Mouse (Mus musculus): ENCODE data around the gene Car4. TPM values are rescaled to one million over a fixed set of nuclear protein-coding genes. Genes with fewer than 3 reads are reported as not detected.
A peak's percentile ranks its signal among the peaks of the same experiment; 100 is the strongest.

Car4 gene
- polyA plus RNA-seq, 1 experiment from 2014 or later = 0.70 TPM

DNA sequence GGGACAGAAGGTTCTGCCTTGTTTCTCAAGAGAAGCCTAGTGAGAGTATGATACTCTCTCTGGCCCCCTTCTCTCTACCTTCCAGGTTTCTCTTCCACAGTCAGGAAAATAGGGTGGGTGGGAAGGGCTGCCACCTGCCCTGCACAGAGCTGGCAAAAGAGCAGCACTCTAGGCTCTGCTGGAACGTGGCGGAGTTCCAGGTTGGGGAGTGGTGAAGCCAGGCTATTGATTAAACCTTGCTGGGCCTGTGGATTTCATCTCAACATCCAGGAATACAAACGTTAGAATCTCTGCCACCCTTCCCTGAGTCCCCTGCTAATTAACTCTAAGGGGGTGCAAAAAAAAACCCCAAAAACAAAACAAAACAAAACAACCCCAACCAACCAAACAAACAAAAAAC is 9.1 kb upstream of the Car4 start:
- no peaks in the 10 kb centered on the region for H3K9me3 ChIP-seq (ENCODE audit: control insufficient read depth, low read length)
- ATAC-seq (ENCODE audit: low read depth) = no peak
- no peak overlapping the region for H3K4me2 ChIP-seq (ENCODE audit: low read depth, low read length)
- no peak overlapping the region for H3K4me3 ChIP-seq (ENCODE audit: low read length)
- no peaks in the 10 kb centered on the region for H3K36me3 ChIP-seq (ENCODE audit: control insufficient read depth, insufficient read depth, low read length)
- WGBS = 35% methylated on average over 3 of the region's 3 CpGs
- H3K27me3 ChIP-seq (ENCODE audit: control insufficient read depth, insufficient read depth, low read depth, low read length) = peaks cover 3% of the 10 kb centered on the region; the same call in 1 of the 2 replicates
- H3K27ac ChIP-seq (ENCODE audit: low read length) = no peak overlapping the region
- H3K4me1 ChIP-seq (replicated peaks; ENCODE audit: control insufficient read depth, insufficient read depth, low read length) = peaks cover 5% of the 10 kb centered on the region; the same call in 1 of the 2 replicates
- no peak overlapping the region for H3K9ac ChIP-seq (ENCODE audit: low read length)

DNA sequence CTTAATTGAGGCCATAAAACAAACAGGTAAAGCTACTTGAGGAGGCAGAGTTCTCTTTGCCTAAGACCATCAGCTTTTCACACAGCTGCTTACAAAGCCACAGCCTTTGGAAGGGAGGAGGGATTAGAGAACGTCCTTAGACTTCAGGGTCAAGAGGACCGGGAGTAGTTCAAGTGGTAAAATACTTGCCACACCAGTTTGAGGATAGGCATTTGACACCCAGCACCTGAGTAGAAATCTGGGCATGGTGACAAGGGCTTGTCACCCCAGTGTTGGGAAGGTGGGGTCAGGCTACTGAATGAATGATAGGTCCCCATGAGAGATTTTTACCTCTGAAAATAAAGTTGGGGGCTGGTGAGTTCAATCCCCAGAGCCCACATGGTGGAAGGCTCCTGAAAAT is 5.0 kb upstream of the Car4 start:
- H3K27me3 ChIP-seq (ENCODE audit: control insufficient read depth, insufficient read depth, low read depth, low read length) = peaks cover 17% of the 10 kb centered on the region
- no peak overlapping the region for H3K27ac ChIP-seq (ENCODE audit: low read length)
- H3K36me3 ChIP-seq (ENCODE audit: control insufficient read depth, insufficient read depth, low read length) = no peaks in the 10 kb centered on the region
- ATAC-seq (ENCODE audit: low read depth) = peak; percentile 89
- peaks cover 7% of the 10 kb centered on the region for H3K4me1 ChIP-seq (replicated peaks; ENCODE audit: control insufficient read depth, insufficient read depth, low read length)
- H3K4me3 ChIP-seq (ENCODE audit: low read length) = no peak overlapping the region
- no peaks in the 10 kb centered on the region for H3K9me3 ChIP-seq (ENCODE audit: control insufficient read depth, low read length)
- H3K4me2 ChIP-seq (ENCODE audit: low read depth, low read length) = no peak overlapping the region; the same call in 1 of the 2 replicates
- no peak overlapping the region for H3K9ac ChIP-seq (ENCODE audit: low read length)
- 27% methylated on average over 2 of the region's 2 CpGs for WGBS

DNA sequence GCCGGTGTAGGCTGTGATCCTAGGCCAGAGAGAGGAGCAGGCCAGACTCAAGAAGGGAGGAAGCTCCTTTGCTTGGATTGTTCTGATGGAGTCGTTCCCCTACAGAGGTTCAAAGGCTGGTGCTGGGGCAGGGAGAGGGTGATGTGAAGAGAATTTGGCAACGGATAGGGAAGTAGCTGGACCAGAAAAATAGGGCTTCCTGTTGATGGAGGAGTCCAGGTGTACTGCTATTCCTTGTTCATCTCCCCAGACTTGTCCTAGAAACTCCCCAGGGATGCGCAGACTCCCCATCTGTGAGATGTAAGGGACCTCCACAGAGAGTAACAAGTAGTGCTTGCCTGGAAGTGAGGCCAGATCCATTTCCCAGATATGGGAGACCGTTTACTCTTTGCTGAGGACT is 1.2 kb upstream of the Car4 start:
- H3K27ac ChIP-seq (ENCODE audit: low read length) = no peak overlapping the region
- 25% methylated on average over 5 of the region's 5 CpGs for WGBS

DNA sequence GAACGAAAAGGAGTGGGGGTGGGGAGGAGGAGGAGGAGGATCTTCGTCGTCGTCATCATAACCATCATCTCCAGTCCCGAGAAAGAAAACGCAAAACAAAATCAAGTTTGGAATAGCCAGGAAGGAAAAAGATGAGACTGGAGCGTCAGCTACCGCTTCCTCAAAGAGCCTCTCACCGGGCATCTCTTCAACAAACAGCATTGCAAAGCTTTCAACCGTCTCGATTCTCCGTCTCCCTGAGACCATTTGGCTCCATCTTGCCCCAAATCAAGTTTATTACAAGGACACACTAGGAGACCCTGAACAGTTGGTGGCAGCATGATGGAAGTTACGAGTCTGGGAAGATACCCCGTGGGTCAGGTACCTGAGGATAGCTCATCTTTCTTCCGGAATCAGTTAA is 415 bp upstream of the Car4 start:
- peak overlapping the region; percentile 45 for H3K4me2 ChIP-seq (ENCODE audit: low read depth, low read length)
- no peaks in the 10 kb centered on the region for H3K9me3 ChIP-seq (ENCODE audit: control insufficient read depth, low read length)
- H3K27ac ChIP-seq (ENCODE audit: low read length) = no peak overlapping the region
- peaks cover 37% of the 10 kb centered on the region for H3K27me3 ChIP-seq (ENCODE audit: control insufficient read depth, insufficient read depth, low read depth, low read length)
- no peaks in the 10 kb centered on the region for H3K36me3 ChIP-seq (ENCODE audit: control insufficient read depth, insufficient read depth, low read length)
- no peak for ATAC-seq (ENCODE audit: low read depth)
- H3K4me3 ChIP-seq (ENCODE audit: low read length) = peak overlapping the region; percentile 33
- H3K9ac ChIP-seq (ENCODE audit: low read length) = no peak overlapping the region
- H3K4me1 ChIP-seq (replicated peaks; ENCODE audit: control insufficient read depth, insufficient read depth, low read length) = peaks cover 24% of the 10 kb centered on the region
- 5% methylated on average over 15 of the region's 15 CpGs for WGBS

More for the DNA sequence above, 1.2 kb upstream of the Car4 start:
- H3K27me3 ChIP-seq (ENCODE audit: control insufficient read depth, insufficient read depth, low read depth, low read length) = peaks cover 37% of the 10 kb centered on the region
- H3K4me1 ChIP-seq (replicated peaks; ENCODE audit: control insufficient read depth, insufficient read depth, low read length) = peaks cover 25% of the 10 kb centered on the region
- H3K4me3 ChIP-seq (ENCODE audit: low read length) = no peak overlapping the region
- no peak for ATAC-seq (ENCODE audit: low read depth)
- H3K4me2 ChIP-seq (ENCODE audit: low read depth, low read length) = no peak overlapping the region
- no peaks in the 10 kb centered on the region for H3K9me3 ChIP-seq (ENCODE audit: control insufficient read depth, low read length)
- no peak overlapping the region for H3K9ac ChIP-seq (ENCODE audit: low read length)
- no peaks in the 10 kb centered on the region for H3K36me3 ChIP-seq (ENCODE audit: control insufficient read depth, insufficient read depth, low read length)

GRCm38 (mm10) chr11:84958271-84958630 is 665 bp downstream of the Car4 start:
- H3K9me3 ChIP-seq (ENCODE audit: control insufficient read depth, low read length) = no peaks in the 10 kb centered on the region
- ATAC-seq (ENCODE audit: low read depth) = no peak

DNA sequence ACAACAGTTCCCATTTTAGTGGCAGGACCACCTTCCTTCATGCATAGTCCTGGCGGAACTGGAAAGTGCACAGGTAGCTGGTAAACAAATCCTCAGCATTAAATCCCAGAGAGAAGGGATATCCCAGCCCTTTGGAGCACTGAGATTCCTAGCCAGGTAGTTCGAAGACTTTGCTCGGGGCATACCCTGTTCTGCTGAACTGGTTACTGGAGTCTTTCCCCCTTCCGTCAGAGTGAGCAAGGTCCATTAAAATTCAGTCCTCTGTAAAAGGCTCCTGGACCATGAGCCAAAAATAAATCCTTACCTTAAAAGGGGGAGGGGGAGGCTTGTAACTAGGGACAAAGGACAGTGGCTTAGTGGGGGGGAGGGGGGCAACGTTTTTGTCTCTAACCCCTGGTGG is 1.6 kb downstream of the Car4 start:
- H3K4me3 ChIP-seq (ENCODE audit: low read length) = no peak overlapping the region
- H3K4me2 ChIP-seq (ENCODE audit: low read depth, low read length) = no peak overlapping the region
- peaks cover 20% of the 10 kb centered on the region for H3K4me1 ChIP-seq (replicated peaks; ENCODE audit: control insufficient read depth, insufficient read depth, low read length)
- no peak for ATAC-seq (ENCODE audit: low read depth)
- WGBS = 31% methylated on average over 5 of the region's 5 CpGs
- H3K27ac ChIP-seq (ENCODE audit: low read length) = no peak overlapping the region
- no peaks in the 10 kb centered on the region for H3K36me3 ChIP-seq (ENCODE audit: control insufficient read depth, insufficient read depth, low read length)
- peaks cover 37% of the 10 kb centered on the region for H3K27me3 ChIP-seq (ENCODE audit: control insufficient read depth, insufficient read depth, low read depth, low read length)
- no peaks in the 10 kb centered on the region for H3K9me3 ChIP-seq (ENCODE audit: control insufficient read depth, low read length)
- H3K9ac ChIP-seq (ENCODE audit: low read length) = no peak overlapping the region

More at GRCm38 (mm10) chr11:84958271-84958630, 665 bp downstream of the Car4 start:
- Histone ChIP-seq H3K4me2 (ENCODE audit: low read depth, low read length) (peak overlapping the region; percentile 45; the same call in 1 of the 2 replicates), H3K36me3 (ENCODE audit: control insufficient read depth, insufficient read depth, low read length) (no peaks in the 10 kb centered on the region), H3K9ac (ENCODE audit: low read length) (no peak overlapping the region), H3K4me1 (replicated peaks; ENCODE audit: control insufficient read depth, insufficient read depth, low read length) (peaks cover 21% of the 10 kb centered on the region), H3K27ac (ENCODE audit: low read length) (no peak overlapping the region), H3K27me3 (ENCODE audit: control insufficient read depth, insufficient read depth, low read depth, low read length) (peaks cover 37% of the 10 kb centered on the region), H3K4me3 (ENCODE audit: low read length) (no peak overlapping the region; the same call in 1 of the 2 replicates)
- 2% methylated on average over 11 of the region's 11 CpGs for WGBS

GRCm38 (mm10) chr11:84959701-84960181 is 2.2 kb downstream of the Car4 start:
- WGBS = 4% methylated on average over 9 of the region's 9 CpGs
- no peaks in the 10 kb centered on the region for H3K9me3 ChIP-seq (ENCODE audit: control insufficient read depth, low read length)
- H3K27me3 ChIP-seq (ENCODE audit: control insufficient read depth, insufficient read depth, low read depth, low read length) = peaks cover 37% of the 10 kb centered on the region
- H3K36me3 ChIP-seq (ENCODE audit: control insufficient read depth, insufficient read depth, low read length) = no peaks in the 10 kb centered on the region
- no peak overlapping the region for H3K4me2 ChIP-seq (ENCODE audit: low read depth, low read length)
- no peak overlapping the region for H3K27ac ChIP-seq (ENCODE audit: low read length)
- peaks cover 20% of the 10 kb centered on the region for H3K4me1 ChIP-seq (replicated peaks; ENCODE audit: control insufficient read depth, insufficient read depth, low read length)
- peak; percentile 34; the same call in 1 of the 2 replicates for ATAC-seq (ENCODE audit: low read depth)
- no peak overlapping the region for H3K4me3 ChIP-seq (ENCODE audit: low read length)
- no peak overlapping the region for H3K9ac ChIP-seq (ENCODE audit: low read length)

GRCm38 (mm10) chr11:84960291-84960690 is 2.7 kb downstream of the Car4 start:
- 32% methylated on average over 3 of the region's 3 CpGs for WGBS
- no peak overlapping the region for H3K4me2 ChIP-seq (ENCODE audit: low read depth, low read length)
- no peak overlapping the region for H3K27ac ChIP-seq (ENCODE audit: low read length)
- H3K4me1 ChIP-seq (replicated peaks; ENCODE audit: control insufficient read depth, insufficient read depth, low read length) = peaks cover 20% of the 10 kb centered on the region
- ATAC-seq (ENCODE audit: low read depth) = no peak
- H3K9me3 ChIP-seq (ENCODE audit: control insufficient read depth, low read length) = no peaks in the 10 kb centered on the region
- no peaks in the 10 kb centered on the region for H3K36me3 ChIP-seq (ENCODE audit: control insufficient read depth, insufficient read depth, low read length)
- H3K9ac ChIP-seq (ENCODE audit: low read length) = no peak overlapping the region
- peaks cover 37% of the 10 kb centered on the region for H3K27me3 ChIP-seq (ENCODE audit: control insufficient read depth, insufficient read depth, low read depth, low read length)
- no peak overlapping the region for H3K4me3 ChIP-seq (ENCODE audit: low read length)

GRCm38 (mm10) chr11:84960780-84961179 is 3.2 kb downstream of the Car4 start:
- WGBS = 60% methylated on average over 6 of the region's 6 CpGs
- no peaks in the 10 kb centered on the region for H3K36me3 ChIP-seq (ENCODE audit: control insufficient read depth, insufficient read depth, low read length)

DNA sequence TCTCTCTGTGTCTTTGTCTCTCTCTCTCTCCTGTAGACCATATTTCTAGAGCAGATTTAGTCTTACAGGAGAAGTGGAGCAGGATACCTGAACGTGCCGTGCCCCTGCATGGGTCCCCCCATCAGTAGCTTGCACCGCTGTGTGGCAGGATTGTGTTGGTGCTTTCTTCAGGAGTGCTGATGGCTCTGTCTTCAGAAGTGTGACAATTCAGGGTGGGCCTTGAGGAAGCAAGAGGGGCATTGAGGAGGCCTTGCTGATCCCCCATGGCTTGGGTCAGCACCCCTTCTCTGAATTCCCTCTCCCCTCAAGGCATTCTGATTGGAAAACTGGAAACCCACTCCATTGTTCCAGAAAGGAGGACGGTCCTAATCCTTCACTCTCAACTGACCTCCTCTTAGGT is 4.0 kb downstream of the Car4 start:
- Histone ChIP-seq H3K4me3 (ENCODE audit: low read length) (no peak overlapping the region), H3K4me2 (ENCODE audit: low read depth, low read length) (no peak overlapping the region), H3K9ac (ENCODE audit: low read length) (no peak overlapping the region), H3K36me3 (ENCODE audit: control insufficient read depth, insufficient read depth, low read length) (no peaks in the 10 kb centered on the region), H3K4me1 (replicated peaks; ENCODE audit: control insufficient read depth, insufficient read depth, low read length) (peaks cover 25% of the 10 kb centered on the region), H3K9me3 (ENCODE audit: control insufficient read depth, low read length) (no peaks in the 10 kb centered on the region), H3K27ac (ENCODE audit: low read length) (no peak overlapping the region), H3K27me3 (ENCODE audit: control insufficient read depth, insufficient read depth, low read depth, low read length) (peaks cover 31% of the 10 kb centered on the region)
- 88% methylated on average over 4 of the region's 4 CpGs for WGBS
- no peak for ATAC-seq (ENCODE audit: low read depth)

More at GRCm38 (mm10) chr11:84960780-84961179, 3.2 kb downstream of the Car4 start:
- no peak overlapping the region for H3K27ac ChIP-seq (ENCODE audit: low read length)
- peaks cover 37% of the 10 kb centered on the region for H3K27me3 ChIP-seq (ENCODE audit: control insufficient read depth, insufficient read depth, low read depth, low read length)
- no peak overlapping the region for H3K9ac ChIP-seq (ENCODE audit: low read length)
- H3K4me3 ChIP-seq (ENCODE audit: low read length) = no peak overlapping the region
- no peak overlapping the region for H3K4me2 ChIP-seq (ENCODE audit: low read depth, low read length)
- peaks cover 20% of the 10 kb centered on the region for H3K4me1 ChIP-seq (replicated peaks; ENCODE audit: control insufficient read depth, insufficient read depth, low read length)
- H3K9me3 ChIP-seq (ENCODE audit: control insufficient read depth, low read length) = no peaks in the 10 kb centered on the region
- no peak for ATAC-seq (ENCODE audit: low read depth)
